Mouse (Mus musculus) ovary, postnatal 36 days (tissue): Measurements from ENCODE around the gene Gm42669.
A peak's percentile ranks its signal among the peaks of the same experiment; 100 is the strongest.

ENCODE experiments used
- DNase-seq: peaks from one replicate; pipeline ENCODE4 v3.0.0; 2022; ENCODE audit warnings: low spot score, mixed read lengths

Gm42669 gene

GRCm38 (mm10) chr5:107521386-107521785 lies 14.0 kb downstream of the Gm42669 start:
- DNase-seq = no peak

GRCm38 (mm10) chr5:107521897-107522296 lies 14.5 kb downstream of the Gm42669 start:
- DNase-seq = no peak

GRCm38 (mm10) chr5:107524281-107524680 lies 16.9 kb downstream of the Gm42669 start:
- DNase-seq = no peak

GRCm38 (mm10) chr5:107528856-107529255 lies 21.4 kb downstream of the Gm42669 start:
- no peak for DNase-seq

- no peak for DNase-seq
These were observed 26.2 kb downstream of the Gm42669 start for GRCm38 (mm10) chr5:107533590-107533989.

GRCm38 (mm10) chr5:107534581-107534980 lies 27.2 kb downstream of the Gm42669 start, which contains the start of gene 1700028K03Rik:
TSS of gene 1700028K03Rik (plus strand) at chr5:107534709.
- no peak for DNase-seq

- DNase-seq = no peak
These were observed 34.3 kb downstream of the Gm42669 start for GRCm38 (mm10) chr5:107541696-107542095.

- no peak for DNase-seq
These were observed 38.5 kb downstream of the Gm42669 start for GRCm38 (mm10) chr5:107545927-107546326.

GRCm38 (mm10) chr5:107547955-107548354 lies 40.5 kb downstream of the Gm42669 start:
- no peak for DNase-seq

- DNase-seq = no peak
These were observed 41.0 kb downstream of the Gm42669 start for GRCm38 (mm10) chr5:107548444-107548843.

GRCm38 (mm10) chr5:107554336-107554735 lies 46.9 kb downstream of the Gm42669 start:
- DNase-seq = no peak

GRCm38 (mm10) chr5:107556969-107557368 lies 49.5 kb downstream of the Gm42669 start:
- no peak for DNase-seq

GRCm38 (mm10) chr5:107569148-107569547 lies 61.7 kb downstream of the Gm42669 start:
- DNase-seq = no peak

GRCm38 (mm10) chr5:107597301-107598077 lies 90.1 kb downstream of the Gm42669 start, which contains the start of the genes Rpap2 and Glmn:
TSS of gene Rpap2 (plus strand) at chr5:107597373.
TSS of gene Glmn (minus strand) at chr5:107597888.
- peak; percentile 88 for DNase-seq

GRCm38 (mm10) chr5:107598380-107598779 lies 91.0 kb downstream of the Gm42669 start:
- no peak for DNase-seq

GRCm38 (mm10) chr5:107611224-107611623 lies 103.8 kb downstream of the Gm42669 start:
- peak; percentile 29 for DNase-seq

- DNase-seq = no peak
These were observed 110.6 kb downstream of the Gm42669 start for GRCm38 (mm10) chr5:107617986-107618385.

- no peak for DNase-seq
These were observed 113.9 kb downstream of the Gm42669 start for GRCm38 (mm10) chr5:107621327-107621726.
